Mouse (Mus musculus) forebrain, embryonic 16.5 days (tissue): ENCODE measurements around the gene Rasgrp3. TPM values are rescaled to one million over a fixed set of nuclear protein-coding genes. Genes with fewer than 3 reads are reported as not detected.
"Not testable (repeated sequence)": the region's sequence is repeated elsewhere in the genome, so short reads cannot be mapped to it uniquely, and the experiment has no call there.

Experiments
- ATAC-seq: fragments of 200-750 bp; cut with Nextera tagmentation; 2 replicates; pipeline ENCODE4 v1.8.0; 2017; ENCODE audit warnings: mild to moderate bottlenecking, moderate library complexity
- H3K27ac ChIP-seq: fragments of 300-500 bp; sonication (generic); 2 replicates; pipeline ENCODE4 v1.5.1; 2014; ENCODE audit warnings: low read length, control low read depth
- H3K27me3 ChIP-seq: fragments of 300-500 bp; sonication (generic); replicated peaks from 2 replicates; pipeline ENCODE4 v1.6.1; 2014; ENCODE audit warnings: low read length; ENCODE audit not compliant: control insufficient read depth, insufficient read depth
- H3K36me3 ChIP-seq: fragments of 300-500 bp; sonication (generic); 2 replicates; pipeline ENCODE4 v1.6.1; 2014; ENCODE audit not compliant: control insufficient read depth, insufficient read depth
- H3K4me1 ChIP-seq: fragments of 300-500 bp; sonication (generic); replicated peaks from 2 replicates; pipeline ENCODE4 v1.6.1; 2014; ENCODE audit warnings: low read length; ENCODE audit not compliant: control insufficient read depth, insufficient read depth
- H3K4me2 ChIP-seq: fragments of 300-500 bp; sonication (generic); 2 replicates; pipeline ENCODE4 v1.6.1; 2014; ENCODE audit warnings: mild to moderate bottlenecking, low read length, control low read depth
- H3K4me3 ChIP-seq: fragments of 300-500 bp; sonication (generic); replicated peaks from 2 replicates; pipeline ENCODE4 v1.5.1; 2014; ENCODE audit warnings: mild to moderate bottlenecking, low read length, control low read depth
- H3K9ac ChIP-seq: fragments of 300-500 bp; sonication (generic); replicated peaks from 2 replicates; pipeline ENCODE4 v1.6.1; 2014; ENCODE audit warnings: low read depth, low read length, control low read depth
- H3K9me3 ChIP-seq: fragments of 300-500 bp; sonication (generic); 2 replicates; pipeline ENCODE4 v1.6.1; 2016; ENCODE audit warnings: low read length; ENCODE audit not compliant: control insufficient read depth
- WGBS: fragments of 180-500 bp; shearing (Covaris S2); extraction: QIAGEN DNeasy Blood & Tissue Kit; methylation state at CpG from one replicate; pipeline ENCODE4 v1.1.7; 2014; 5-methylcytosine and 5-hydroxymethylcytosine counted together
- polyA plus RNA-seq: library from polyadenylated mRNA; unstranded; fragments of >200 nt; fragmentation: Nextera tagmentation; extraction: Ambion mirVana; gene quantifications from 2 replicates; pipeline ENCODE4 v1.2.1, GENCODE M21; 2015

The Rasgrp3 gene
- polyA plus RNA-seq, 1 experiment from 2014 or later, result 4.9 TPM

- Histone ChIP-seq H3K9me3 (no peaks in the 10 kb centered on the region), H3K4me1 (no peaks in the 10 kb centered on the region), H3K9ac (no peak overlapping the region), H3K27me3 (no peaks in the 10 kb centered on the region), H3K36me3 (no peaks in the 10 kb centered on the region), H3K4me2 (no peak overlapping the region), H3K4me3 (no peak overlapping the region), H3K27ac (no peak overlapping the region)
- ATAC-seq, result no peak
- WGBS, result 86% methylated on average over 1 of the region's 1 CpGs
Observed at GRCm38 (mm10) chr17:75449022-75449421, 13.3 kb downstream of the Rasgrp3 start.

DNA sequence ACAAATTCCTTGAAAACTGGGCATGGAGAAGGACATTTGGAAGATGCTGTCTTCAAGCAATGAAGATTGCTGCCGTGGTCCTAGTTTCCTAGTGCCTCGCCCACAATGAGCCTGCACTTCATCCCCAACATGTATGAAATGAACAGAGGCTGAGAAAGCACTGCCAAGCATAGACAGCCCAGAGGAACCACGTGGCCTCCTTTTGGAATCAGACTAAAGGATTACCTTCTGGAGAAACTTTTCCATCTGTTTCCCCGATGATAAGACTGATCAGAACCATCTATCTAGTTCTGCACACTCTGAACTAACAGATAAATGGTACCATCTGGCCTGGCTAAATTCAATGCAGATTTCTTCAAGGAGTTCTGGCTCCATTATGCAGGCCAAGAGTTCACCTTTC is 16.6 kb downstream of the Rasgrp3 start:
- Histone ChIP-seq H3K9me3 (no peaks in the 10 kb centered on the region), H3K4me2 (no peak overlapping the region), H3K27me3 (no peaks in the 10 kb centered on the region), H3K4me3 (no peak overlapping the region), H3K36me3 (no peaks in the 10 kb centered on the region), H3K27ac (no peak overlapping the region), H3K9ac (no peak overlapping the region), H3K4me1 (no peaks in the 10 kb centered on the region)
- WGBS, result 78% methylated on average over 4 of the region's 4 CpGs
- ATAC-seq, result no peak

DNA sequence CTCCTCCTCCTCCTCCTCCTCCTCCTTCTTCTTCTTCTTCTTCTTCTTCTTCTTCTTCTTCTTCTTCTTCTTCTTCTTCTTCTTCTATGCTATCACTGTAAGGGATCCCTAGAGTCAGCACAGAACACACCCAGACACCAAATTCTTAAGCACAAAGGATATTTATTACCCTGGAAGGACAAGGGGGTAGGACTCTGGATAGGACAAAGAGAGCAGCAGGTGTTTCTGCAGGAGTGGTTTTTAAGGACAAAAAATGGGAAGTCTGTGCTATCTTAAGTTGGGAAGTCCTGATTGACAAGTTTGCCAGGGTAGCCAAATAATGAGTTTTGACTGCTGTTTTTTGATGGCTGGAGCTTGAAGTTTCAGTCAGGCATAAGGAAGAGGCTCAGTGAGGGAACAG is 17.9 kb downstream of the Rasgrp3 start:
- Histone ChIP-seq H3K4me3 (no peak overlapping the region), H3K27ac (no peak overlapping the region), H3K4me1 (no peaks in the 10 kb centered on the region), H3K36me3 (no peaks in the 10 kb centered on the region), H3K9me3 (no peaks in the 10 kb centered on the region), H3K4me2 (no peak overlapping the region), H3K9ac (no peak overlapping the region), H3K27me3 (no peaks in the 10 kb centered on the region)
- no peak for ATAC-seq

DNA sequence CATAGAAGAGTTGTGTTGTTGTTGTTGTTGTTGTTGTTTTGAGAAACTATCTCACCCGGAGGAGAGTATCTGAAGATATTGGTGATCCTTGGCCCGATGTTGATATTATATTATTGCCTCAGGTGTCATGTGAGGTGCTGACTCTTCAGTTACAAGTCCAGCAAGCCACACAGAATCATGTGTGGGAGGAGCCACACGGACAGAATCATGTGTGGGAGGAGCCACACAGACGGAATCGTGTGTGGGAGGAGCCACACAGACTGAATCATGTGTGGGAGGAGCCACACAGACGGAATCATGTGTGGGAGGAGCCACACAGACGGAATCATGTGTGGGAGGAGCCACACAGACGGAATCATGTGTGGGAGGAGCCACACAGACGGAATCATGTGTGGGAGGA is 20.4 kb downstream of the Rasgrp3 start:
- 94% methylated on average over 9 of the region's 9 CpGs for WGBS
- H3K4me1 ChIP-seq, H3K36me3 ChIP-seq, ATAC-seq, H3K27ac ChIP-seq, H3K27me3 ChIP-seq, H3K4me3 ChIP-seq, H3K4me2 ChIP-seq, H3K9me3 ChIP-seq, H3K9ac ChIP-seq: not testable (repeated sequence)

DNA sequence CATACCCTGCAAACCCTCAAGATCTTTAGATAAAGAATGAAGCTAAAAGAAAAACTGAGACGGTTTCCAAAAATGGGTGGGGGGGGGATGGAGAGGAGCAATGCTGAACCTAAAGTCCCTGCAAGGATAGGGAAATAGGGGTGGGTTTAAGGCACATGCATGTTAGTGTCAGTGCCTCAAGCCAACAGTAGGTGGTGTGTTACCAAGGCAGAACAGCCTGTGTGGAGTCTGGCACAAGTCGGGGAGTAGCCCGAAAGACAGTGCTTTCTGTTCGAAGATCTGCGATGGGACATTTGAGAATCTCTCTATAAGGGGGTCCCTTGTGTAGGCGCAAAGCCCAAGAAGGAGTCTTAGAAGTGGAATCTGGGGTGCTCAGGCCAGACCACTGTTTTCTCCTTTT is 24.9 kb downstream of the Rasgrp3 start:
- Histone ChIP-seq H3K27ac (no peak overlapping the region), H3K4me2 (no peak overlapping the region), H3K4me3 (no peak overlapping the region), H3K9ac (no peak overlapping the region), H3K27me3 (no peaks in the 10 kb centered on the region), H3K4me1 (peaks cover 10% of the 10 kb centered on the region; the same call in 1 of the 2 replicates), H3K9me3 (no peaks in the 10 kb centered on the region), H3K36me3 (no peaks in the 10 kb centered on the region)
- WGBS, result 93% methylated on average over 6 of the region's 6 CpGs
- ATAC-seq, result no peak

DNA sequence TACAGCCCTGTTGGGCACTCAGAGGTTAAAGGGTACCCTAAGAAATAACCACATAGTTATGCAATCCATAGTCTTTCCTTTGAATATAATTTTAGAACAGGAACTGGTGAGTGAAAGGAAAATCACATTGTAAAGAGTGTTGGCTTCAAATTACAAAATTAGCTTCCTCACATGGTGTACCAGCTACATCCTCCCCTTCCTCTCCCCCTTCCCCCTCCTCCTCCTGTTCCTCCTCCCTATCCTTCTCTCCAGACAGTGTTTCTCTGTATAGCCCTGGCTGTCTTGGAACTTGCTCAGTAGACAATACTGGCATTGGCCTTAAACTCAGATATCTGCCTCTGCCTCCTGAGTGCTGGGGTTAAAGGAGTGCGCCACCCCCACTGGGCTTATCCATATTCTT is 26.1 kb downstream of the Rasgrp3 start:
- Histone ChIP-seq H3K27ac (no peak overlapping the region), H3K9me3 (no peaks in the 10 kb centered on the region), H3K27me3 (no peaks in the 10 kb centered on the region), H3K4me1 (peaks cover 12% of the 10 kb centered on the region; the same call in 1 of the 2 replicates), H3K4me3 (no peak overlapping the region), H3K36me3 (no peaks in the 10 kb centered on the region), H3K4me2 (no peak overlapping the region), H3K9ac (no peak overlapping the region)
- no peak for ATAC-seq
- WGBS, result 92% methylated on average over 1 of the region's 1 CpGs

GRCm38 (mm10) chr17:75463223-75463622 is 27.5 kb downstream of the Rasgrp3 start:
- H3K9me3 ChIP-seq, H3K4me2 ChIP-seq, H3K27me3 ChIP-seq, H3K36me3 ChIP-seq, ATAC-seq, H3K9ac ChIP-seq, H3K4me3 ChIP-seq, H3K27ac ChIP-seq: not testable (repeated sequence)
- 92% methylated on average over 1 of the region's 1 CpGs for WGBS
- H3K4me1 ChIP-seq, result peaks cover 12% of the 10 kb centered on the region; the same call in 1 of the 2 replicates

DNA sequence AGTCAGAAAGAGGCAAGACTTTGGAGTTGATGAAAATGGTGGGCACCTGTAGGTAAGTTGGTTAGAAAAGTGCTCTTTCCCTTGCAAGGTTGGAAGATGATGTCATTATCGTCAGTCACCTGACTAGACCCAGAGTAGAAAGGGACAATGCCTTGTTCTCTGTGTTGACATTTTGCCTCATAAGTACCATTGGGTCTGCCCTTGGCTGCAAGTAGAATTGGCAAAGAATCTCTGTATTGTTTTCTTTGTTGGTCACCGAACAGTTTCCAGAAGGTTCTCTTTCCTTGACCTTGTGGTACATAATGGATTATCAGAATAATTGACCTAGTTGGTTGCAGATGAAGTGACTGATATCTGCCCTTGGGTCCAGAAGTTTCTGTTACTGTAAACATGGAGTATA is 27.9 kb downstream of the Rasgrp3 start:
- no peak overlapping the region for H3K4me3 ChIP-seq
- H3K36me3 ChIP-seq, result no peaks in the 10 kb centered on the region
- H3K9ac ChIP-seq, result no peak overlapping the region
- no peak for ATAC-seq
- no peaks in the 10 kb centered on the region for H3K27me3 ChIP-seq
- H3K27ac ChIP-seq, result no peak overlapping the region
- H3K9me3 ChIP-seq, result no peaks in the 10 kb centered on the region
- 85% methylated on average over 2 of the region's 2 CpGs for WGBS
- no peak overlapping the region for H3K4me2 ChIP-seq
- peaks cover 12% of the 10 kb centered on the region; the same call in 1 of the 2 replicates for H3K4me1 ChIP-seq

DNA sequence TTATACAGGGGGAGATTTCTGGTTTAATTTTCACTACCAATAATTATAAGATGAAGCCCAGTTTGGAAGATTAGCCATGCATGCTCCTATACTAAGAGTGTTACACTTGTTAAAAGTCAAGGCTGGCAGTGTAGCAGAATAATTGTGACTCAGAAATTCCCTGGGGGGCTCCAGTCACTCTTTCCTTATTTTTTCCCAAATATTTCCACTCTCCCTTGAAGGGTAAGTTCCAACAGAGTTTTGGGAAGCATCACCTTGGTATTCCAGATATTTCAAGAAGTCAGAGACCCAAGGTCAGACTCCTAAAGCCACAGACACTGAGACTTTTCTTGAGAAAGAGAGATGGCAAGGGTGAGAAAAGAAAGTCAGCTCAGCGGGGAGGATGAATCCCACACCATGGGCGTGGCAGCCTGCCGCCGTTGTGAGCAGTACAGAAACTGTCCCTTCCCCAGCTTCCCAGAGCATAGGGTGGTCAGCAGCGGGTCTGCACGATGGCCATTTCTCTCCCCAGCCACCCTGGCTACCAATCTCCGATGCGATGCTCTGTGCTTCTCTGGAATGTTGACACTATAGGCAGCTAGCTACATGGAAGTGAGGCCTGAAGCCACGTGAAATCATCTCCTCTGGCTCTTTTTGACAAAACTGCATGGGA is 28.8 kb downstream of the Rasgrp3 start:
- H3K4me1 ChIP-seq, result peaks cover 12% of the 10 kb centered on the region; the same call in 1 of the 2 replicates
- 18% methylated on average over 9 of the region's 9 CpGs for WGBS
- H3K36me3 ChIP-seq, result no peaks in the 10 kb centered on the region
- no peak overlapping the region for H3K4me3 ChIP-seq
- no peaks in the 10 kb centered on the region for H3K9me3 ChIP-seq
- no peak overlapping the region for H3K27ac ChIP-seq
- no peaks in the 10 kb centered on the region for H3K27me3 ChIP-seq
- ATAC-seq, result 0 out of 2 replicates have a peak, but pooled peaks have one; percentile 12
- no peak overlapping the region for H3K9ac ChIP-seq
- H3K4me2 ChIP-seq, result no peak overlapping the region; the same call in 1 of the 2 replicates
